Mouse (Mus musculus) intestine, postnatal 0 days (tissue): Measurements from ENCODE around the gene Pbsn. TPM values are rescaled to one million over a fixed set of nuclear protein-coding genes. Genes with fewer than 3 reads are reported as not detected.
"Not testable (repeated sequence)": the region's sequence is repeated elsewhere in the genome, so short reads cannot be mapped to it uniquely, and the experiment has no call there.

Experiments used
- ATAC-seq: fragments of 200-750 bp; cut with Nextera tagmentation; 2 replicates; pipeline ENCODE4 v1.8.0; 2017; ENCODE audit warnings: mild to moderate bottlenecking, moderate TSS enrichment, moderate library complexity
- H3K27ac ChIP-seq: fragments of 300-500 bp; sonication (generic); 2 replicates; pipeline ENCODE4 v1.5.1; 2014; ENCODE audit warnings: mild to moderate bottlenecking, low read depth, low read length, moderate library complexity
- H3K27me3 ChIP-seq: fragments of 300-500 bp; sonication (generic); replicated peaks from 2 replicates; pipeline ENCODE4 v1.6.1; 2014; ENCODE audit warnings: low read length, mixed read lengths; ENCODE audit not compliant: control insufficient read depth, insufficient read depth
- H3K36me3 ChIP-seq: fragments of 300-500 bp; sonication (generic); 2 replicates; pipeline ENCODE4 v1.6.1; 2014; ENCODE audit warnings: mild to moderate bottlenecking, moderate library complexity; ENCODE audit not compliant: control insufficient read depth, insufficient read depth
- H3K4me1 ChIP-seq: fragments of 300-500 bp; sonication (generic); replicated peaks from 2 replicates; pipeline ENCODE4 v1.6.1; 2014; ENCODE audit warnings: antibody characterized with exemption, low read length, mixed read lengths; ENCODE audit not compliant: control insufficient read depth, insufficient read depth
- H3K4me2 ChIP-seq: fragments of 300-500 bp; sonication (generic); replicated peaks from 2 replicates; pipeline ENCODE4 v1.6.1; 2014; ENCODE audit warnings: low read depth, mild to moderate bottlenecking, moderate library complexity
- H3K4me3 ChIP-seq: fragments of 300-500 bp; sonication (generic); 2 replicates; pipeline ENCODE4 v1.5.1; 2014; ENCODE audit warnings: low read depth, low read length
- H3K9ac ChIP-seq: fragments of 300-500 bp; sonication (generic); 2 replicates; pipeline ENCODE4 v1.6.1; 2014; ENCODE audit warnings: mild to moderate bottlenecking, low read depth, low read length
- H3K9me3 ChIP-seq: fragments of 300-500 bp; sonication (generic); 2 replicates; pipeline ENCODE4 v1.6.1; 2016; ENCODE audit warnings: mixed run types; ENCODE audit not compliant: control insufficient read depth
- CTCF ChIP-seq: sonication (generic); IDR thresholded peaks from 2 replicates; pipeline ENCODE4 v1.5.1; 2016; ENCODE audit warnings: low read depth, mild to moderate bottlenecking, control low read depth, antibody characterized with exemption, moderate library complexity
- WGBS: fragments of 180-500 bp; shearing (Covaris S2); extraction: QIAGEN DNeasy Blood & Tissue Kit; methylation state at CpG from one replicate; pipeline ENCODE4 v1.1.7; 2014; 5-methylcytosine and 5-hydroxymethylcytosine counted together
- polyA plus RNA-seq: library from polyadenylated mRNA; unstranded; fragments of >200 nt; fragmentation: Nextera tagmentation; extraction: Ambion mirVana; gene quantifications from 2 replicates; pipeline ENCODE4 v1.2.1, GENCODE M21; 2015

Gene Pbsn
- not detected in 2 replicates for polyA plus RNA-seq

- Histone ChIP-seq H3K4me3 (no peak within 1 kb of the TSS), H3K4me2 (no peak within 1 kb of the TSS), H3K27me3 (no peaks in the 10 kb centered on the region), H3K4me1 (no peaks in the 10 kb centered on the region), H3K9me3 (no peaks in the 10 kb centered on the region), H3K9ac (no peak within 1 kb of the TSS), H3K27ac (no peak within 1 kb of the TSS), H3K36me3 (no peaks in the 10 kb centered on the region)
- WGBS: 71% methylated on average over 1 of the region's 1 CpGs
- no peak for TF ChIP-seq CTCF
- no peak for ATAC-seq
Measured at GRCm38 (mm10) chrX:77853523-77853922, at the start of gene Pbsn. Pbsn (minus strand) TSS chrX:77853623.

GRCm38 (mm10) chrX:77880033-77880432, 26.6 kb upstream of the Pbsn start:
- H3K4me3 ChIP-seq, H3K27ac ChIP-seq, H3K4me2 ChIP-seq, H3K9me3 ChIP-seq, H3K4me1 ChIP-seq, ATAC-seq, H3K36me3 ChIP-seq, H3K27me3 ChIP-seq, H3K9ac ChIP-seq: not testable (repeated sequence)
- WGBS: 44% methylated on average over 2 of the region's 4 CpGs
- 0 out of 2 replicates have a peak, but pooled peaks have one; percentile 16 for TF ChIP-seq CTCF

GRCm38 (mm10) chrX:77864458-77864857, 11.0 kb upstream of the Pbsn start, which contains the start of gene Gm14744:
Gm14744 (plus strand) TSS chrX:77864758.
- not testable (repeated sequence) for H3K36me3 ChIP-seq, H3K4me1 ChIP-seq, H3K9ac ChIP-seq, ATAC-seq, H3K4me3 ChIP-seq, H3K27ac ChIP-seq, H3K9me3 ChIP-seq, H3K27me3 ChIP-seq, H3K4me2 ChIP-seq
- WGBS: 89% methylated on average over 2 of the region's 2 CpGs

GRCm38 (mm10) chrX:77812031-77812430, 41.4 kb downstream of the Pbsn start:
- H3K36me3 ChIP-seq: no peaks in the 10 kb centered on the region
- no peak overlapping the region for H3K27ac ChIP-seq
- no peak for ATAC-seq
- TF ChIP-seq CTCF: peak; percentile 47
- H3K9ac ChIP-seq: no peak overlapping the region
- H3K9me3 ChIP-seq: no peaks in the 10 kb centered on the region
- H3K4me2 ChIP-seq: no peak overlapping the region
- 58% methylated on average over 6 of the region's 6 CpGs for whole genome bisulfite sequencing
- H3K27me3 ChIP-seq: no peaks in the 10 kb centered on the region
- H3K4me3 ChIP-seq: no peak overlapping the region
- no peaks in the 10 kb centered on the region for H3K4me1 ChIP-seq

- H3K9ac ChIP-seq: no peak overlapping the region
- no peaks in the 10 kb centered on the region for H3K4me1 ChIP-seq
- peak overlapping the region; percentile 56 for H3K4me2 ChIP-seq
- no peak overlapping the region; the same call in 1 of the 2 replicates for H3K27ac ChIP-seq
- no peaks in the 10 kb centered on the region for H3K36me3 ChIP-seq
- no peaks in the 10 kb centered on the region for H3K9me3 ChIP-seq
- 23% methylated on average over 17 of the region's 17 CpGs for WGBS
- peak; percentile 69; the same call in 1 of the 2 replicates for ATAC-seq
- H3K4me3 ChIP-seq: peak overlapping the region; percentile 43
- no peaks in the 10 kb centered on the region for H3K27me3 ChIP-seq
- TF ChIP-seq CTCF: peak; percentile 80
Measured at GRCm38 (mm10) chrX:77810608-77811206, 42.7 kb downstream of the Pbsn start.

GRCm38 (mm10) chrX:77808602-77809001, 44.8 kb downstream of the Pbsn start:
- H3K27me3 ChIP-seq: no peaks in the 10 kb centered on the region
- no peak overlapping the region for H3K4me3 ChIP-seq
- no peak overlapping the region for H3K9ac ChIP-seq
- TF ChIP-seq CTCF: peak; percentile 76
- H3K4me1 ChIP-seq: no peaks in the 10 kb centered on the region
- no peak overlapping the region for H3K4me2 ChIP-seq
- 9% methylated on average over 2 of the region's 2 CpGs for WGBS
- no peak for ATAC-seq
- no peaks in the 10 kb centered on the region for H3K9me3 ChIP-seq
- no peak overlapping the region for H3K27ac ChIP-seq
- no peaks in the 10 kb centered on the region for H3K36me3 ChIP-seq

- WGBS: 85% methylated on average over 2 of the region's 2 CpGs
- H3K4me2 ChIP-seq: no peak overlapping the region
- no peaks in the 10 kb centered on the region for H3K36me3 ChIP-seq
- no peak for ATAC-seq
- H3K9me3 ChIP-seq: no peaks in the 10 kb centered on the region
- no peaks in the 10 kb centered on the region for H3K4me1 ChIP-seq
- H3K9ac ChIP-seq: no peak overlapping the region
- TF ChIP-seq CTCF: no peak
- no peak overlapping the region for H3K4me3 ChIP-seq
- no peaks in the 10 kb centered on the region for H3K27me3 ChIP-seq
- no peak overlapping the region for H3K27ac ChIP-seq
Measured at GRCm38 (mm10) chrX:77802293-77802692, 51.1 kb downstream of the Pbsn start.
